Mouse (Mus musculus) heart, embryonic 12.5 days (tissue): ENCODE results near the gene Sord. TPM values are rescaled to one million over a fixed set of nuclear protein-coding genes. Genes with fewer than 3 reads are reported as not detected.
"Not testable (repeated sequence)": the region's sequence is repeated elsewhere in the genome, so short reads cannot be mapped to it uniquely, and the experiment has no call there.

Source experiments
- ATAC-seq: fragments of 200-750 bp; cut with Nextera tagmentation; 2 replicates; pipeline ENCODE4 v1.8.0; 2017; ENCODE audit warnings: moderate TSS enrichment, moderate library complexity; ENCODE audit not compliant: insufficient number of reproducible peaks, low FRiP score
- H3K27ac ChIP-seq: fragments of 300-500 bp; sonication (generic); 2 replicates; pipeline ENCODE4 v1.5.1; 2016; ENCODE audit warnings: mild to moderate bottlenecking, moderate library complexity; ENCODE audit not compliant: poor library complexity, severe bottlenecking
- H3K27me3 ChIP-seq: fragments of 300-500 bp; sonication (generic); replicated peaks from 2 replicates; pipeline ENCODE4 v1.6.1; 2016; ENCODE audit warnings: mild to moderate bottlenecking, moderate library complexity
- H3K36me3 ChIP-seq: fragments of 300-500 bp; sonication (generic); 2 replicates; pipeline ENCODE4 v1.6.1; 2016; ENCODE audit warnings: mild to moderate bottlenecking, moderate library complexity
- H3K4me1 ChIP-seq: fragments of 300-500 bp; sonication (generic); replicated peaks from 2 replicates; pipeline ENCODE4 v1.6.1; 2016; ENCODE audit warnings: mild to moderate bottlenecking
- H3K4me2 ChIP-seq: fragments of 300-500 bp; sonication (generic); 2 replicates; pipeline ENCODE4 v1.6.1; 2016; ENCODE audit warnings: mild to moderate bottlenecking, moderate library complexity
- H3K4me3 ChIP-seq: fragments of 300-500 bp; sonication (generic); 2 replicates; pipeline ENCODE4 v1.5.1; 2016; ENCODE audit warnings: mild to moderate bottlenecking
- H3K9ac ChIP-seq: fragments of 300-500 bp; sonication (generic); 2 replicates; pipeline ENCODE4 v1.6.1; 2016; ENCODE audit warnings: mild to moderate bottlenecking, moderate library complexity
- H3K9me3 ChIP-seq: fragments of 300-500 bp; sonication (generic); replicated peaks from 2 replicates; pipeline ENCODE4 v1.6.1; 2016; ENCODE audit warnings: mild to moderate bottlenecking, moderate library complexity
- WGBS: fragments of 180-500 bp; shearing (Covaris S2); methylation state at CpG from one replicate; pipeline ENCODE4 v1.1.7; 2016; 5-methylcytosine and 5-hydroxymethylcytosine counted together
- polyA plus RNA-seq: library from polyadenylated mRNA; unstranded; fragments of >200 nt; fragmentation: Nextera tagmentation; extraction: Ambion mirVana; gene quantifications from 2 replicates; pipeline ENCODE4 v1.2.1, GENCODE M21; 2016

The Sord gene
- polyA plus RNA-seq: 55.2 and 55.5 TPM in 2 replicates

GRCm38 (mm10) chr2:122234611-122235288, at the start of gene Sord:
Sord (plus strand) TSS chr2:122234749.
- H3K4me2 ChIP-seq: peak within 1 kb of the TSS; percentile 94
- H3K9me3 ChIP-seq: no peaks in the 10 kb centered on the region
- ATAC-seq: peak; percentile 94
- under 1% methylated on average over 35 of the region's 35 CpGs for WGBS
- H3K4me3 ChIP-seq: peak within 1 kb of the TSS; percentile 70
- peaks cover 17% of the 10 kb centered on the region for H3K4me1 ChIP-seq
- no peaks in the 10 kb centered on the region for H3K27me3 ChIP-seq
- no peaks in the 10 kb centered on the region for H3K36me3 ChIP-seq
- H3K27ac ChIP-seq: peak within 1 kb of the TSS; percentile 76
- H3K9ac ChIP-seq: peak within 1 kb of the TSS; percentile 77

GRCm38 (mm10) chr2:122185086-122185485, 49.5 kb upstream of the Sord start:
- H3K27me3 ChIP-seq: no peaks in the 10 kb centered on the region
- no peaks in the 10 kb centered on the region for H3K9me3 ChIP-seq
- H3K4me2 ChIP-seq: no peak overlapping the region
- no peak overlapping the region for H3K27ac ChIP-seq
- H3K9ac ChIP-seq: no peak overlapping the region
- no peak for ATAC-seq
- H3K4me3 ChIP-seq: no peak overlapping the region
- H3K36me3 ChIP-seq: no peaks in the 10 kb centered on the region
- peaks cover under 1% of the 10 kb centered on the region; the same call in 1 of the 2 replicates for H3K4me1 ChIP-seq
- 75% methylated on average over 4 of the region's 4 CpGs for WGBS

- no peak within 1 kb of the TSS for H3K4me2 ChIP-seq
- no peaks in the 10 kb centered on the region for H3K36me3 ChIP-seq
- no peak within 1 kb of the TSS for H3K27ac ChIP-seq
- WGBS: 73% methylated on average over 17 of the region's 17 CpGs
- H3K9ac ChIP-seq: no peak within 1 kb of the TSS
- H3K4me3 ChIP-seq: no peak within 1 kb of the TSS
- H3K4me1 ChIP-seq: no peaks in the 10 kb centered on the region
- no peak for ATAC-seq
- H3K9me3 ChIP-seq: no peaks in the 10 kb centered on the region
- H3K27me3 ChIP-seq: no peaks in the 10 kb centered on the region
These were observed 48.4 kb upstream of the Sord start, which contains the start of the genes Patl2 and Terb2 for GRCm38 (mm10) chr2:122186106-122186505. Patl2 (minus strand) TSS chr2:122186189. Terb2 (plus strand) TSS chr2:122186272.

- Histone ChIP-seq H3K4me1 (no peaks in the 10 kb centered on the region), H3K9ac (no peak overlapping the region), H3K4me3 (no peak overlapping the region), H3K9me3 (no peaks in the 10 kb centered on the region), H3K4me2 (no peak overlapping the region), H3K27ac (no peak overlapping the region), H3K27me3 (no peaks in the 10 kb centered on the region), H3K36me3 (no peaks in the 10 kb centered on the region)
- WGBS: 89% methylated on average over 3 of the region's 3 CpGs
- no peak for ATAC-seq
These were observed 47.8 kb upstream of the Sord start for GRCm38 (mm10) chr2:122186751-122187150.

GRCm38 (mm10) chr2:122191849-122192248, 42.7 kb upstream of the Sord start:
- Histone ChIP-seq H3K4me3 (no peak overlapping the region), H3K27me3 (no peaks in the 10 kb centered on the region), H3K9me3 (no peaks in the 10 kb centered on the region), H3K27ac (no peak overlapping the region), H3K4me2 (no peak overlapping the region), H3K4me1 (no peaks in the 10 kb centered on the region), H3K36me3 (no peaks in the 10 kb centered on the region), H3K9ac (no peak overlapping the region)
- ATAC-seq: no peak
- 55% methylated on average over 3 of the region's 3 CpGs for WGBS

GRCm38 (mm10) chr2:122194509-122194929, 40.0 kb upstream of the Sord start:
- H3K4me2 ChIP-seq: no peak overlapping the region
- no peaks in the 10 kb centered on the region for H3K36me3 ChIP-seq
- H3K9me3 ChIP-seq: no peaks in the 10 kb centered on the region
- no peaks in the 10 kb centered on the region for H3K27me3 ChIP-seq
- H3K4me3 ChIP-seq: no peak overlapping the region
- no peak overlapping the region for H3K9ac ChIP-seq
- no peak for ATAC-seq
- no peaks in the 10 kb centered on the region for H3K4me1 ChIP-seq
- 46% methylated on average over 1 of the region's 1 CpGs for WGBS
- H3K27ac ChIP-seq: no peak overlapping the region

- no peaks in the 10 kb centered on the region for H3K9me3 ChIP-seq
- ATAC-seq: no peak
- no peak overlapping the region for H3K4me2 ChIP-seq
- no peak overlapping the region for H3K27ac ChIP-seq
- no peak overlapping the region for H3K9ac ChIP-seq
- H3K27me3 ChIP-seq: no peaks in the 10 kb centered on the region
- WGBS: 38% methylated on average over 1 of the region's 1 CpGs
- H3K4me3 ChIP-seq: no peak overlapping the region
- no peaks in the 10 kb centered on the region for H3K4me1 ChIP-seq
- no peaks in the 10 kb centered on the region for H3K36me3 ChIP-seq
These were observed 33.0 kb upstream of the Sord start for GRCm38 (mm10) chr2:122201501-122201900.

GRCm38 (mm10) chr2:122206440-122207107, 28.0 kb upstream of the Sord start:
- H3K27me3 ChIP-seq: no peaks in the 10 kb centered on the region
- H3K36me3 ChIP-seq: no peaks in the 10 kb centered on the region
- no peaks in the 10 kb centered on the region for H3K4me1 ChIP-seq
- H3K9me3 ChIP-seq: no peaks in the 10 kb centered on the region
- no peak overlapping the region for H3K9ac ChIP-seq
- WGBS: 46% methylated on average over 2 of the region's 2 CpGs
- no peak overlapping the region for H3K4me3 ChIP-seq
- no peak overlapping the region for H3K4me2 ChIP-seq
- no peak overlapping the region for H3K27ac ChIP-seq
- ATAC-seq: no peak

GRCm38 (mm10) chr2:122210534-122211228, 23.9 kb upstream of the Sord start:
- no peaks in the 10 kb centered on the region for H3K36me3 ChIP-seq
- no peak for ATAC-seq
- WGBS: 84% methylated on average over 3 of the region's 3 CpGs
- H3K9me3 ChIP-seq: no peaks in the 10 kb centered on the region
- H3K4me1 ChIP-seq: no peaks in the 10 kb centered on the region
- no peaks in the 10 kb centered on the region for H3K27me3 ChIP-seq
- H3K4me3 ChIP-seq: no peak overlapping the region
- no peak overlapping the region for H3K27ac ChIP-seq
- H3K9ac ChIP-seq: no peak overlapping the region
- no peak overlapping the region for H3K4me2 ChIP-seq

GRCm38 (mm10) chr2:122217075-122217474, 17.5 kb upstream of the Sord start:
- not testable (repeated sequence) for H3K4me2 ChIP-seq, H3K9ac ChIP-seq, H3K4me3 ChIP-seq, H3K27ac ChIP-seq, ATAC-seq, H3K4me1 ChIP-seq, H3K27me3 ChIP-seq, H3K36me3 ChIP-seq, H3K9me3 ChIP-seq
- WGBS: 66% methylated on average over 4 of the region's 4 CpGs

GRCm38 (mm10) chr2:122218234-122218633, 16.3 kb upstream of the Sord start:
- Histone ChIP-seq H3K9ac (no peak overlapping the region), H3K36me3 (no peaks in the 10 kb centered on the region), H3K27ac (no peak overlapping the region), H3K27me3 (no peaks in the 10 kb centered on the region), H3K4me1 (peaks cover 4% of the 10 kb centered on the region; the same call in 1 of the 2 replicates), H3K4me2 (no peak overlapping the region), H3K9me3 (no peaks in the 10 kb centered on the region), H3K4me3 (no peak overlapping the region)
- 79% methylated on average over 2 of the region's 2 CpGs for WGBS
- no peak for ATAC-seq
